10 mouse cellular contexts compared by ENCODE assay signal in genomic region chr7:17025505-17025894, GRCm38 (mm10). TPM values are rescaled to one million over a fixed set of nuclear protein-coding genes. Genes with fewer than 3 reads are reported as not detected.
DNase-seq lines count a peak whose midpoint lies in the region; ATAC-seq and TF ChIP-seq lines count a peak whose summit lies in the region.
"Had no signal": no experiment of that assay in that cellular context is flagged by ENCODE, and none has a peak within 500 bp of the region (broad histone marks: within the 10 kb centered on the region; RNA-seq: fewer than 3 reads in every experiment).

No protein-coding gene starts in this region.

- peak overlapping the region; percentile 79 for H3K4me2 ChIP-seq in forebrain, embryonic 13.5 days
- H3K4me2 ChIP-seq in forebrain, embryonic 16.5 days (ENCODE audit: low read length), result no peak overlapping the region
- H3K4me2 ChIP-seq in intestine, postnatal 0 days (replicated peaks; ENCODE audit: low read depth), result peak overlapping the region; percentile 83

- no peak overlapping the region for H3K4me3 ChIP-seq in forebrain, embryonic 13.5 days
- H3K4me3 ChIP-seq in forebrain, embryonic 16.5 days (replicated peaks; ENCODE audit: low read length), result no peak overlapping the region
- H3K4me3 ChIP-seq in intestine, postnatal 0 days (ENCODE audit: low read depth, low read length), result 0 out of 2 replicates have a peak overlapping the region, but pooled peaks have one; percentile 2
- peak overlapping the region; percentile 35 for H3K4me3 ChIP-seq in small intestine, adult 2 months (ENCODE audit: low read depth, low read length)

- DNase-seq in lung, postnatal 36 days, result peak; percentile 32
- no peak for DNase-seq in lung, postnatal 10 days
- no peak for DNase-seq in adrenal gland, postnatal 36 days
- no peak for DNase-seq in adrenal gland, adult 18-20 months (ENCODE audit: low spot score in 2 of 2)

- WGBS in forebrain, embryonic 13.5 days, result 77% methylated on average over 4 of the region's 4 CpGs
- WGBS in forebrain, embryonic 16.5 days, result 79% methylated on average over 4 of the region's 4 CpGs
- 28% methylated on average over 4 of the region's 4 CpGs for WGBS in intestine, postnatal 0 days
- 10% methylated on average over 4 of the region's 4 CpGs for WGBS in small intestine, adult 2 months

- no peak for TF ChIP-seq POLR2A in small intestine, adult 2 months (IDR thresholded peaks at IDR 0.05; ENCODE audit: low read depth, low read length)

- TF ChIP-seq CTCF in intestine, postnatal 0 days (IDR thresholded peaks at IDR 0.05; ENCODE audit: low read depth), result no peak
- TF ChIP-seq CTCF in small intestine, adult 2 months (IDR thresholded peaks at IDR 0.05; ENCODE audit: extremely low read depth, insufficient read length, insufficient replicate concordance, low read depth, low read length), result no peak

- ATAC-seq in forebrain, embryonic 13.5 days, result no peak
- no peak for ATAC-seq in forebrain, embryonic 16.5 days
- ATAC-seq in intestine, postnatal 0 days, result 0 out of 2 replicates have a peak, but pooled peaks have one; percentile 11

- no peaks in the 10 kb centered on the region for H3K27me3 ChIP-seq in forebrain, embryonic 13.5 days
- H3K27me3 ChIP-seq in forebrain, embryonic 16.5 days (replicated peaks; ENCODE audit: control insufficient read depth, insufficient read depth, low read length), result no peaks in the 10 kb centered on the region
- H3K27me3 ChIP-seq in intestine, postnatal 0 days (replicated peaks; ENCODE audit: control insufficient read depth, insufficient read depth, low read length), result no peaks in the 10 kb centered on the region
- H3K27me3 ChIP-seq in small intestine, adult 2 months (ENCODE audit: control insufficient read depth, insufficient read depth, low read length), result no peaks in the 10 kb centered on the region

- no peak overlapping the region; the same call in 1 of the 2 replicates for H3K27ac ChIP-seq in forebrain, embryonic 13.5 days
- no peak overlapping the region for H3K27ac ChIP-seq in forebrain, embryonic 16.5 days (ENCODE audit: low read length)
- peak overlapping the region; percentile 5; the same call in 1 of the 2 replicates for H3K27ac ChIP-seq in intestine, postnatal 0 days (ENCODE audit: low read depth, low read length)
- peak overlapping the region; percentile 83 for H3K27ac ChIP-seq in small intestine, adult 2 months (ENCODE audit: insufficient read depth, low read depth, low read length)

- peak overlapping the region; percentile 83 for H3K9ac ChIP-seq in forebrain, embryonic 13.5 days
- H3K9ac ChIP-seq in forebrain, embryonic 16.5 days (replicated peaks; ENCODE audit: low read depth, low read length), result no peak overlapping the region
- H3K9ac ChIP-seq in intestine, postnatal 0 days (ENCODE audit: low read depth, low read length), result 0 out of 2 replicates have a peak overlapping the region, but pooled peaks have one; percentile 7

- H3K9me3 ChIP-seq in forebrain, embryonic 13.5 days (replicated peaks), result no peaks in the 10 kb centered on the region
- H3K9me3 ChIP-seq in forebrain, embryonic 16.5 days (ENCODE audit: control insufficient read depth, low read length), result no peaks in the 10 kb centered on the region
- H3K9me3 ChIP-seq in intestine, postnatal 0 days (ENCODE audit: control insufficient read depth), result no peaks in the 10 kb centered on the region

- H3K4me1 ChIP-seq in forebrain, embryonic 13.5 days, result peaks cover 31% of the 10 kb centered on the region
- peaks cover 20% of the 10 kb centered on the region for H3K4me1 ChIP-seq in forebrain, embryonic 16.5 days (replicated peaks; ENCODE audit: control insufficient read depth, insufficient read depth, low read length)
- peaks cover 20% of the 10 kb centered on the region for H3K4me1 ChIP-seq in intestine, postnatal 0 days (replicated peaks; ENCODE audit: control insufficient read depth, insufficient read depth, low read length)
- H3K4me1 ChIP-seq in small intestine, adult 2 months (ENCODE audit: control insufficient read depth, insufficient read depth, insufficient read length, low read length), result peaks cover 41% of the 10 kb centered on the region

- peaks cover 40% of the 10 kb centered on the region for H3K36me3 ChIP-seq in forebrain, embryonic 13.5 days (ENCODE audit: poor library complexity, severe bottlenecking)
- H3K36me3 ChIP-seq in forebrain, embryonic 16.5 days (ENCODE audit: control insufficient read depth, insufficient read depth), result peaks cover 10% of the 10 kb centered on the region
- H3K36me3 ChIP-seq in intestine, postnatal 0 days (ENCODE audit: control insufficient read depth, insufficient read depth), result peaks cover 31% of the 10 kb centered on the region
- H3K36me3 ChIP-seq in small intestine, adult 2 months (ENCODE audit: control insufficient read depth, insufficient read depth, low read length), result peaks cover 22% of the 10 kb centered on the region

RNA-seq across cellular contexts. Expression of gene Ppp5c, which starts 2.2 kb away (rescaled TPM):
- 103 and 113 TPM in 2 replicates for polyA plus RNA-seq in forebrain, embryonic 13.5 days (2015; fragmentation: Nextera tagmentation; extraction: Ambion mirVana)
- 115 and 121 TPM in 2 replicates for polyA plus RNA-seq in forebrain, embryonic 16.5 days (2015; fragmentation: Nextera tagmentation; extraction: Ambion mirVana)
- 44.4 and 45.0 TPM in 2 replicates for polyA plus RNA-seq in intestine, postnatal 0 days (2015; fragmentation: Nextera tagmentation; extraction: Ambion mirVana)
- polyA plus RNA-seq in small intestine, adult 2 months (2012; rRNA removed), result 121 and 278 TPM in 2 replicates
- 10 to 100 TPM; 71.5 to 87.2 TPM for total RNA-seq in adrenal gland, postnatal 36 days (2021)
- total RNA-seq in adrenal gland, adult 18-20 months (2021), result 10 to 100 TPM; 88.9 to 95.2 TPM

RNA-seq across cellular contexts. Expression of gene Ccdc8, which starts 33.0 kb away (rescaled TPM):
- polyA plus RNA-seq in forebrain, embryonic 13.5 days (2015; fragmentation: Nextera tagmentation; extraction: Ambion mirVana), result 6.0 and 8.6 TPM in 2 replicates
- polyA plus RNA-seq in forebrain, embryonic 16.5 days (2015; fragmentation: Nextera tagmentation; extraction: Ambion mirVana), result 7.3 and 8.9 TPM in 2 replicates
- 3.6 and 4.0 TPM in 2 replicates for polyA plus RNA-seq in intestine, postnatal 0 days (2015; fragmentation: Nextera tagmentation; extraction: Ambion mirVana)
- 0.74 and 0.85 TPM in 2 replicates for polyA plus RNA-seq in small intestine, adult 2 months (2012; rRNA removed)
- total RNA-seq in adrenal gland, postnatal 36 days (2021), result 10 to 100 TPM; 19.2 to 28.1 TPM
- 10 to 100 TPM; 18.3 TPM for total RNA-seq in adrenal gland, adult 18-20 months (2021)

RNA-seq across cellular contexts. Expression of gene Hif3a, which starts 36.7 kb away (rescaled TPM):
- 4.7 and 5.8 TPM in 2 replicates for polyA plus RNA-seq in forebrain, embryonic 13.5 days (2015; fragmentation: Nextera tagmentation; extraction: Ambion mirVana)
- polyA plus RNA-seq in forebrain, embryonic 16.5 days (2015; fragmentation: Nextera tagmentation; extraction: Ambion mirVana), result 4.4 TPM in 2 replicates
- polyA plus RNA-seq in intestine, postnatal 0 days (2015; fragmentation: Nextera tagmentation; extraction: Ambion mirVana), result 15.9 and 18.4 TPM in 2 replicates
- polyA plus RNA-seq in small intestine, adult 2 months (2012; rRNA removed), result 0.52 and 0.68 TPM in 2 replicates
- total RNA-seq in adrenal gland, postnatal 36 days (2021), result 1 to 10 TPM; 1.6 to 2.7 TPM
- 1 to 10 TPM; 3.4 to 4.3 TPM for total RNA-seq in adrenal gland, adult 18-20 months (2021)
- total RNA-seq: monocyte, adult 5-6 weeks had no signal

RNA-seq across cellular contexts. Expression of gene Gm42372, which starts 42.6 kb away (rescaled TPM):
- polyA plus RNA-seq in forebrain, embryonic 13.5 days (2015; fragmentation: Nextera tagmentation; extraction: Ambion mirVana), result 2.5 and 3.0 TPM in 2 replicates
- polyA plus RNA-seq in forebrain, embryonic 16.5 days (2015; fragmentation: Nextera tagmentation; extraction: Ambion mirVana), result 3.7 and 4.1 TPM in 2 replicates
- polyA plus RNA-seq in intestine, postnatal 0 days (2015; fragmentation: Nextera tagmentation; extraction: Ambion mirVana), result 0.09 and 0.10 TPM in 2 replicates
- polyA plus RNA-seq in small intestine, adult 2 months (2012; rRNA removed), result 0.05 and 0.14 TPM in 2 replicates
- 1 to 10 TPM; 1.1 TPM for total RNA-seq in adrenal gland, postnatal 36 days (2021)
- total RNA-seq in adrenal gland, adult 18-20 months (2021), result 1 to 10 TPM; 1.6 to 2.0 TPM

RNA-seq across cellular contexts. Expression of gene Psg16, which starts 48.3 kb away (rescaled TPM):
- polyA plus RNA-seq in forebrain, embryonic 13.5 days (2015; fragmentation: Nextera tagmentation; extraction: Ambion mirVana), result 0.53 and 1.3 TPM in 2 replicates
- polyA plus RNA-seq in forebrain, embryonic 16.5 days (2015; fragmentation: Nextera tagmentation; extraction: Ambion mirVana), result 2.2 and 3.4 TPM in 2 replicates
- 0.33 and 0.46 TPM in 2 replicates for polyA plus RNA-seq in intestine, postnatal 0 days (2015; fragmentation: Nextera tagmentation; extraction: Ambion mirVana)
- not detected in 2 replicates for polyA plus RNA-seq in small intestine, adult 2 months (2012; rRNA removed)
- under 1 TPM; 0.30 to 0.46 TPM for total RNA-seq in adrenal gland, postnatal 36 days (2021)
- under 1 TPM; 0.32 to 0.33 TPM for total RNA-seq in adrenal gland, adult 18-20 months (2021)
- total RNA-seq: common myeloid progenitor, adult 5-6 weeks had no signal

Comparison
In these comparisons a context has a peak if more than half of its experiments do, and no peak if none do; other contexts are left out.
1. H3K27ac ChIP-seq: peak in intestine, postnatal 0 days (single experiment) and small intestine, adult 2 months (single experiment); none in forebrain, embryonic 13.5 days (single experiment) and forebrain, embryonic 16.5 days (single experiment).
2. H3K4me3 ChIP-seq: peak in intestine, postnatal 0 days (single experiment) and small intestine, adult 2 months (single experiment); none in forebrain, embryonic 13.5 days (single experiment) and forebrain, embryonic 16.5 days (single experiment).